Mouse (Mus musculus) forebrain, embryonic 11.5 days (tissue): ENCODE results near the gene Col6a1. TPM values are rescaled to one million over a fixed set of nuclear protein-coding genes. Genes with fewer than 3 reads are reported as not detected.

Experiments used
- ATAC-seq: fragments of 200-750 bp; cut with Nextera tagmentation; replicated peaks from 2 replicates; pipeline ENCODE4 v1.8.0; 2017; ENCODE audit warnings: moderate TSS enrichment; ENCODE audit not compliant: low FRiP score
- DNase-seq: peaks from one replicate; pipeline ENCODE4 v3.0.0-alpha.2; 2017; ENCODE audit warnings: low spot score
- H3K27ac ChIP-seq: fragments of 300-500 bp; sonication (generic); 2 replicates; pipeline ENCODE4 v1.5.1; 2014; ENCODE audit warnings: low read depth, low read length
- H3K27me3 ChIP-seq: fragments of 300-500 bp; sonication (generic); 2 replicates; pipeline ENCODE4 v1.6.1; 2014; ENCODE audit warnings: mild to moderate bottlenecking, low read length, mixed read lengths; ENCODE audit not compliant: control insufficient read depth, insufficient read depth
- H3K36me3 ChIP-seq: fragments of 300-500 bp; sonication (generic); 2 replicates; pipeline ENCODE4 v1.6.1; 2014; ENCODE audit warnings: mild to moderate bottlenecking, low read length, moderate library complexity, mixed read lengths; ENCODE audit not compliant: control insufficient read depth, insufficient read depth
- H3K4me1 ChIP-seq: fragments of 300-500 bp; sonication (generic); replicated peaks from 2 replicates; pipeline ENCODE4 v1.6.1; 2014; ENCODE audit warnings: low read length, mixed read lengths; ENCODE audit not compliant: control insufficient read depth, insufficient read depth
- H3K4me2 ChIP-seq: fragments of 300-500 bp; sonication (generic); 2 replicates; pipeline ENCODE4 v1.6.1; 2014; ENCODE audit warnings: low read depth, mild to moderate bottlenecking, low read length, moderate library complexity, mixed read lengths; ENCODE audit not compliant: severe bottlenecking
- H3K4me3 ChIP-seq: fragments of 300-500 bp; sonication (generic); 2 replicates; pipeline ENCODE4 v1.5.1; 2014; ENCODE audit warnings: low read depth, low read length
- H3K9ac ChIP-seq: fragments of 300-500 bp; sonication (generic); 2 replicates; pipeline ENCODE4 v1.6.1; 2014; ENCODE audit warnings: low read length
- H3K9me3 ChIP-seq: fragments of 300-500 bp; sonication (generic); 2 replicates; pipeline ENCODE4 v1.6.1; 2016; ENCODE audit warnings: low read length, mixed read lengths; ENCODE audit not compliant: control insufficient read depth
- WGBS: fragments of 180-500 bp; shearing (Covaris S2); extraction: QIAGEN DNeasy Blood & Tissue Kit; methylation state at CpG from one replicate; pipeline ENCODE4 v1.1.7; 2014; 5-methylcytosine and 5-hydroxymethylcytosine counted together
- polyA plus RNA-seq: library from polyadenylated mRNA; unstranded; fragments of >200 nt; fragmentation: Nextera tagmentation; extraction: Ambion mirVana; gene quantifications from 2 replicates; pipeline ENCODE4 v1.2.1, GENCODE M21; 2014

Gene Col6a1
- polyA plus RNA-seq, 1 experiment from 2014 or later, result 8.6 TPM

DNA sequence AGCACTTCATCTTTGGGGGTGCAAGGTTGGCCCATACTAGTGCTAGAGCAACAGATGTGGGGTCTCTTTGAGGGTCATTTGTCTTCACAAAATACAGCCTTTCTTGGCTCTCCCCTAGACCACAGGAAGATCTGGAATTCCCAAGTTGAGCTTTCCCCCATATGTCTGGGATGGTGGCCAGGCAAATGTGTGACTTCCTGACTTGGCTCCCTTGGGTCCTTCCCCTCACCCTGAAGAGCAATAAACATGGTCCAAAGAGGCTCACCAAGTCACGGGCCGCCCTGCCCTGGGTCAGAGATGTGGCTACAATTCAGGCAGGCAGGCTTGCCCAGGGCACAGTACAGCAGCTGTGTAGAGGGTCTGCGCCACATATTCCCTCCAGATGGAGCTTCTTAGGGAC is 44.1 kb downstream of the Col6a1 start:
- no peak for DNase-seq
- Histone ChIP-seq H3K9me3 (no peaks in the 10 kb centered on the region), H3K4me1 (no peaks in the 10 kb centered on the region), H3K9ac (no peak overlapping the region), H3K4me3 (no peak overlapping the region), H3K27me3 (no peaks in the 10 kb centered on the region), H3K27ac (no peak overlapping the region), H3K4me2 (no peak overlapping the region), H3K36me3 (no peaks in the 10 kb centered on the region)
- 79% methylated on average over 3 of the region's 3 CpGs for WGBS
- ATAC-seq, result no peak

DNA sequence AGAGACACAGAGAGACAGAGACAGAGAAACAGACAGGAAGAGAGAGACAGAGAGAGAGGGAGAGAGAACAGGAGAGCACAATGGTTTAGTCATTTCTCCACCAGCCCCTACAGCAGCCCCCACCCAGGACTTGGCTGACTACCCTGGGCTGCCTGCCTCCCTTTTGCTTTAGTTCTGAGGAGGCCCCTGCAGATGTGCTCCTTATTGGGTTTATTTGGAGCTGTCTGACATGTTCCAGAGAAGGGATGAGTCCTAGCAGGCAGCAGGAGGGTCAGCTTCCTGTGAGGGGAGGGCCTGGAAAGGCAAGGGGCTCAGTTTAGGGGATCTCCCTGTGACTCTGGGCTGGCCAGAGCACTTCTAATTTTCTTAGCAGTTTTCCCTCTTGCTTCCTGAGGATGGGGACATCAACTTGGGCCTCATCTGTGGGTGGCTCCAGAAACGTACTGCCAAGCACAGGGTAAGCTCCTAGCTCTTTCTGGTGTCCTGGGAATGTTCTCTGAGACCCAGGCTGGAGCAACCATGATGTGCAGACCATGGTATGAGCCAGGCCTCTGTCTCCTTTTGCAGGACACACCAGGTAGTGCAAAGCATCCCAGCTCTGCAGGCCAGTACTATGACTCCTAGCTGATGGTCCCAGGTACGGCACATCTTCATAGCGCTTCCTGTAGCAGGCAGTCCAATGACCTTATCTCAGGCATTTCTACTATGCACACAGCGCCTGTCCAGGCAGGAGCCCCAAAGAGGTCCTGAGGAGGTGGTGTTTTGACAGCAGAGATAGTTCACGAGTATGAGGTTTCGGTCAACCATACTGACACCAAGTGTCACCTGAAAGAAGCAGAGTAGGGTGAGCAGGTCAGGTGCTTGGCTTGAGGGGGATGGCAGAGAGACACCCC is 45.0 kb downstream of the Col6a1 start:
- no peaks in the 10 kb centered on the region for H3K4me1 ChIP-seq
- no peaks in the 10 kb centered on the region for H3K36me3 ChIP-seq
- H3K9me3 ChIP-seq, result no peaks in the 10 kb centered on the region
- 87% methylated on average over 6 of the region's 6 CpGs for WGBS
- no peaks in the 10 kb centered on the region for H3K27me3 ChIP-seq
- ATAC-seq (no peak), DNase-seq (no peak)
- no peak overlapping the region for H3K4me3 ChIP-seq
- no peak overlapping the region for H3K27ac ChIP-seq
- H3K4me2 ChIP-seq, result no peak overlapping the region
- no peak overlapping the region for H3K9ac ChIP-seq

GRCm38 (mm10) chr10:76678122-76678521 is 47.8 kb downstream of the Col6a1 start:
- Histone ChIP-seq H3K4me1 (no peaks in the 10 kb centered on the region), H3K27me3 (no peaks in the 10 kb centered on the region), H3K36me3 (no peaks in the 10 kb centered on the region), H3K9ac (no peak overlapping the region), H3K4me3 (no peak overlapping the region), H3K27ac (no peak overlapping the region), H3K9me3 (no peaks in the 10 kb centered on the region), H3K4me2 (no peak overlapping the region)
- ATAC-seq, result no peak
- no peak for DNase-seq
- WGBS, result 79% methylated on average over 7 of the region's 7 CpGs

DNA sequence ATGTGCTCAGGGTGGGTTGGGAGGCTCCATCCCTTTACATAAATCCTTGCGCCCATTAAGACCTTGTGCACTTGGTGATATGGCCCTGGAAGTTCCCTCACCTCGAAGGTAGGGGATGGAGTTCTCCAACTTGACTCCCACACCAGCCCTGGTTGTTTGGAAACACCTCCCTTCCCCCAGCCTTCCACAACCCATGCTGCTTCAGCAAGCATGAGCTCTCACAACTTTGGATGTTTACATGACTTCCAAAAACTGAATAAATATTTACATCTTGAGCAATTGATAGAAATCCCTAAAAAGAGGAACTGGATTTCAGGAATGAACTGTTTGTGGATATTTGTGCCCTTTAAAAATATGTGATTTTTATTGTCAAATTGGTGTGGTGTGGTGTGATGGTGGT is 50.7 kb downstream of the Col6a1 start:
- no peaks in the 10 kb centered on the region for H3K27me3 ChIP-seq
- H3K4me2 ChIP-seq, result no peak overlapping the region
- no peak overlapping the region for H3K27ac ChIP-seq
- H3K9me3 ChIP-seq, result no peaks in the 10 kb centered on the region
- H3K36me3 ChIP-seq, result no peaks in the 10 kb centered on the region
- WGBS, result 83% methylated on average over 2 of the region's 2 CpGs
- DNase-seq (no peak), ATAC-seq (no peak)
- H3K4me1 ChIP-seq, result no peaks in the 10 kb centered on the region
- no peak overlapping the region for H3K9ac ChIP-seq
- no peak overlapping the region for H3K4me3 ChIP-seq

DNA sequence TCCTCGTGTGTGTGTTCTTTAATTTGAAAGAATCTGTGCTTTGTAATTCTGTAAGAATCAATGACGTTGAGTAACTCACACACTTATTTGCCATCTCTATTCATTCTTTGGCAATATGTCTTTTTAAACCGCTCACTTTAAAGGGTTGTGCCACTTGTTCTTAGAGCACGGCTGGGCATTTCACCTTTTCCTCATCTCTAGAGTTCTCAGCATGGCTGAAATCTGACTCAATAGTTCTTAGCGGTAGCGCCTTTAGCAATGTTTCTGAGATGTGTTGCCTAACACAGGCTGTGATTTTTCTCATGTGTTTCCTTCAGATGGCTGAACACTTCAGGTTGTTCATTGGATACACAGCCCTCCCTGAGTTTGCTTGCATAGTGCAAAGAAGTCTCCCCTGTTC is 51.4 kb downstream of the Col6a1 start:
- H3K27ac ChIP-seq, result no peak overlapping the region
- H3K9me3 ChIP-seq, result no peaks in the 10 kb centered on the region
- 85% methylated on average over 6 of the region's 6 CpGs for WGBS
- H3K27me3 ChIP-seq, result no peaks in the 10 kb centered on the region
- no peak overlapping the region for H3K4me3 ChIP-seq
- no peak overlapping the region for H3K4me2 ChIP-seq
- H3K36me3 ChIP-seq, result no peaks in the 10 kb centered on the region
- no peaks in the 10 kb centered on the region for H3K4me1 ChIP-seq
- H3K9ac ChIP-seq, result no peak overlapping the region
- ATAC-seq (no peak), DNase-seq (no peak)

- DNase-seq, result no peak
- H3K4me3 ChIP-seq, result no peak overlapping the region
- no peak overlapping the region for H3K9ac ChIP-seq
- 82% methylated on average over 9 of the region's 9 CpGs for WGBS
- H3K27ac ChIP-seq, result no peak overlapping the region
- no peaks in the 10 kb centered on the region for H3K9me3 ChIP-seq
- no peaks in the 10 kb centered on the region for H3K36me3 ChIP-seq
- H3K27me3 ChIP-seq, result no peaks in the 10 kb centered on the region
- ATAC-seq, result no peak
- no peak overlapping the region for H3K4me2 ChIP-seq
- no peaks in the 10 kb centered on the region for H3K4me1 ChIP-seq
Measured at GRCm38 (mm10) chr10:76671939-76672338, 54.0 kb downstream of the Col6a1 start.

- no peak overlapping the region for H3K9ac ChIP-seq
- H3K4me2 ChIP-seq, result no peak overlapping the region
- no peaks in the 10 kb centered on the region for H3K36me3 ChIP-seq
- no peaks in the 10 kb centered on the region for H3K4me1 ChIP-seq
- H3K27ac ChIP-seq, result no peak overlapping the region
- ATAC-seq (no peak), DNase-seq (no peak)
- H3K27me3 ChIP-seq, result no peaks in the 10 kb centered on the region
- no peak overlapping the region for H3K4me3 ChIP-seq
- no peaks in the 10 kb centered on the region for H3K9me3 ChIP-seq
- 73% methylated on average over 7 of the region's 7 CpGs for WGBS
Measured at GRCm38 (mm10) chr10:76668947-76669284, 57.1 kb downstream of the Col6a1 start.

DNA sequence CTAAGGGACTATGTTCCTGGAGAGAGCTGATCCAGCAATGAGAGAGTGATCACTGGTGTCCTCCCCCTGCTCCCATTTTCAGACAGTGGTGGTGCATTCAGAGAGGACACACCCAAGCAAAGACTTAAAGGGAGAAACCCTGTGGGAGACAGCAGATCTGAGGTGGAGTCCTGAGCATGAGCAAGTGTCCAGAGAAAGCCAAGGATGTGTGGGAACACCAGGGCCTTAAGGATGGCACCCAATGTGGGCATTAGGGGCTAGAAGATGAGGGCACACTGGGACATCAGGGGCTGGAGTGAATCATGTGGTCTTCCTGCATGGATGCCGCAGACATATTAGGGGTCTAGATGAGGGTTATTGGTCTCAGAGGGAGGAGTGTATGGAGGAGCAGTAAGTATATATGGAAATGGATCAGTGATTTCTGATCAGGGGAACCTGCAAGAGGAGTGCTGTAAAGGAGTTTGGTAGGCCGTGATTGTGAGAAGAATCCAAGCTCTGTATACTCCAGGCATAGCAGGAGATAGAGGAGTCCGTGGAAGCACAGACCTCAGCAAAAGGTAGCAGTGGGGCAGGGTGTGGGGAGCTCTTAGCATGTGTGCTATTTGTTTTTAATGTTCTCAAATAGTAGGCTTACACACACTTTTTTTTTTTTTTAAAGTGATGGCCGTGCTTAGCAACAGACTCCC is 57.6 kb downstream of the Col6a1 start:
- 96% methylated on average over 4 of the region's 4 CpGs for WGBS

More for the DNA sequence above, 57.6 kb downstream of the Col6a1 start:
- H3K4me2 ChIP-seq, result no peak overlapping the region
- no peak overlapping the region for H3K4me3 ChIP-seq
- ATAC-seq, result no peak
- H3K9ac ChIP-seq, result no peak overlapping the region
- H3K36me3 ChIP-seq, result no peaks in the 10 kb centered on the region
- no peak overlapping the region for H3K27ac ChIP-seq
- H3K9me3 ChIP-seq, result no peaks in the 10 kb centered on the region
- no peak for DNase-seq
- H3K27me3 ChIP-seq, result no peaks in the 10 kb centered on the region
- H3K4me1 ChIP-seq, result no peaks in the 10 kb centered on the region
